Mouse (Mus musculus): ENCODE data around the gene Taar7a. TPM values are rescaled to one million over a fixed set of nuclear protein-coding genes. Genes with fewer than 3 reads are reported as not detected.

The Taar7a gene
- polyA plus RNA-seq, 1 experiment, result not detected

DNA sequence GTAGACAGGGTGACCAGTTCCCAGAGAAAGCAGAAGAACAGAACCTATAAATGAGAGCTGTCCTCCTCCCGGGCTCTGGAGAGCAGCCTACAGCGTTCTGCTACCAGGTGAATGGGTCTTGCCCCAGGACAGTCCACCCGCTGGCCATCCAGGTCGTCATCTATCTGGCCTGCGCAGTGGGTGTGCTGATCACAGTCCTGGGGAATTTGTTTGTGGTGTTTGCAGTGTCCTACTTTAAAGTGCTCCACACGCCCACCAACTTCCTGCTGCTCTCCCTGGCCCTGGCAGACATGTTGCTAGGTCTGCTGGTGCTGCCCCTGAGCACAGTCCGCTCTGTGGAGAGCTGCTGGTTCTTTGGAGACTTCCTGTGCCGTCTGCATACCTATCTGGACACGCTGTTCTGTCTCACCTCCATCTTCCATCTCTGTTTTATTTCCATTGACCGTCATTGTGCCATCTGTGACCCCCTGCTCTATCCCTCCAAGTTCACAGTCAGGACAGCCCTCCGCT lies 22.6 kb downstream of the Taar7a start, which contains the start of gene Taar5:
Gene Taar5 (plus strand): TSS at position 51 of the 510 bp plus-strand sequence.
- Histone ChIP-seq H3K27ac (ENCODE audit: insufficient read depth, low read depth, low read length) (no peak within 1 kb of the TSS), H3K4me1 (ENCODE audit: control insufficient read depth, insufficient read depth, insufficient read length, low read length) (no peaks in the 10 kb centered on the region), H3K4me3 (ENCODE audit: low read depth, low read length) (no peak within 1 kb of the TSS), H3K36me3 (ENCODE audit: control insufficient read depth, insufficient read depth, low read length) (no peaks in the 10 kb centered on the region), H3K27me3 (ENCODE audit: control insufficient read depth, insufficient read depth, low read length) (no peaks in the 10 kb centered on the region)
- 88% methylated on average over 11 of the region's 11 CpGs for whole genome bisulfite sequencing
- TF ChIP-seq CTCF (IDR thresholded peaks at IDR 0.05; ENCODE audit: extremely low read depth, insufficient read length, insufficient replicate concordance, low read depth, low read length) (no peak), POLR2A (IDR thresholded peaks at IDR 0.05; ENCODE audit: low read depth, low read length) (no peak)

- TF ChIP-seq CTCF (IDR thresholded peaks at IDR 0.05; ENCODE audit: extremely low read depth, insufficient read length, insufficient replicate concordance, low read depth, low read length) (no peak), POLR2A (IDR thresholded peaks at IDR 0.05; ENCODE audit: low read depth, low read length) (no peak)
- no peaks in the 10 kb centered on the region for H3K27me3 ChIP-seq (ENCODE audit: control insufficient read depth, insufficient read depth, low read length)
- WGBS, result 92% methylated on average over 6 of the region's 6 CpGs
- H3K4me1 ChIP-seq (ENCODE audit: control insufficient read depth, insufficient read depth, insufficient read length, low read length), result no peaks in the 10 kb centered on the region
- no peak overlapping the region for H3K27ac ChIP-seq (ENCODE audit: insufficient read depth, low read depth, low read length)
- H3K36me3 ChIP-seq (ENCODE audit: control insufficient read depth, insufficient read depth, low read length), result no peaks in the 10 kb centered on the region
- no peak overlapping the region for H3K4me3 ChIP-seq (ENCODE audit: low read depth, low read length)
Measured at GRCm38 (mm10) chr10:23964921-23965610, 28.2 kb downstream of the Taar7a start.

DNA sequence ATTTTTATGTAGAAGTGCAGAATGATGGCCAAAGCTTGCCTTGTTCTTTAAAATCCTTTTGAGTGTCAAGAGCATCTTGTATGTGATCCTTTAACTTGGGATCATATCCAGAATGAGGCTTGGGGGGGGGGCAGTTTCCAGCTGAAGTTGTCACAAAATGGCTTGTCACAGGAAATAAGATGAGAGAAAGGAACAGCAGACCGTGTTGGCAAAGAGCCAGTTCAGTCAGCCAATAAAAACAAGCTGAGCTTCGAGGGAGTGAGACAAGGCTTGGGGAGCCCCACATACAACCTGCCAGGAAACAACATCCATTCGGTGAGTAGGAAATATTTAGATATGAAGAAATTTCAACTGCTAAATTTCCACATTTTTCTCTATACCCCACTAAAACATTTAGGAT lies 29.8 kb downstream of the Taar7a start:
- Histone ChIP-seq H3K4me3 (ENCODE audit: low read depth, low read length) (no peak overlapping the region), H3K27ac (ENCODE audit: insufficient read depth, low read depth, low read length) (no peak overlapping the region), H3K36me3 (ENCODE audit: control insufficient read depth, insufficient read depth, low read length) (no peaks in the 10 kb centered on the region), H3K27me3 (ENCODE audit: control insufficient read depth, insufficient read depth, low read length) (no peaks in the 10 kb centered on the region), H3K4me1 (ENCODE audit: control insufficient read depth, insufficient read depth, insufficient read length, low read length) (peaks cover 2% of the 10 kb centered on the region; the same call in 1 of the 2 replicates)
- WGBS, result 37% methylated on average over 3 of the region's 3 CpGs
- TF ChIP-seq CTCF (IDR thresholded peaks at IDR 0.05; ENCODE audit: extremely low read depth, insufficient read length, insufficient replicate concordance, low read depth, low read length), result no peak
- no peak for TF ChIP-seq POLR2A (IDR thresholded peaks at IDR 0.05; ENCODE audit: low read depth, low read length)

- H3K27ac ChIP-seq (ENCODE audit: insufficient read depth, low read depth, low read length), result no peak within 1 kb of the TSS
- H3K4me3 ChIP-seq (ENCODE audit: low read depth, low read length), result no peak within 1 kb of the TSS
- TF ChIP-seq POLR2A (IDR thresholded peaks at IDR 0.05; ENCODE audit: low read depth, low read length) (no peak), CTCF (IDR thresholded peaks at IDR 0.05; ENCODE audit: extremely low read depth, insufficient read length, insufficient replicate concordance, low read depth, low read length) (no peak)
- no peaks in the 10 kb centered on the region for H3K36me3 ChIP-seq (ENCODE audit: control insufficient read depth, insufficient read depth, low read length)
- H3K4me1 ChIP-seq (ENCODE audit: control insufficient read depth, insufficient read depth, insufficient read length, low read length), result peaks cover 2% of the 10 kb centered on the region; the same call in 1 of the 2 replicates
- H3K27me3 ChIP-seq (ENCODE audit: control insufficient read depth, insufficient read depth, low read length), result no peaks in the 10 kb centered on the region
- 92% methylated on average over 13 of the region's 13 CpGs for WGBS
Measured at GRCm38 (mm10) chr10:23960444-23960915, 32.8 kb downstream of the Taar7a start, which contains the start of gene Taar4. Gene Taar4, plus strand, starts transcription at chr10:23960494.

- Histone ChIP-seq H3K4me1 (ENCODE audit: control insufficient read depth, insufficient read depth, insufficient read length, low read length) (peaks cover 2% of the 10 kb centered on the region; the same call in 1 of the 2 replicates), H3K27ac (ENCODE audit: insufficient read depth, low read depth, low read length) (no peak overlapping the region), H3K4me3 (ENCODE audit: low read depth, low read length) (no peak overlapping the region), H3K36me3 (ENCODE audit: control insufficient read depth, insufficient read depth, low read length) (no peaks in the 10 kb centered on the region), H3K27me3 (ENCODE audit: control insufficient read depth, insufficient read depth, low read length) (no peaks in the 10 kb centered on the region)
- WGBS, result 21% methylated on average over 3 of the region's 3 CpGs
- no peak for TF ChIP-seq CTCF (IDR thresholded peaks at IDR 0.05; ENCODE audit: extremely low read depth, insufficient read length, insufficient replicate concordance, low read depth, low read length)
- no peak for TF ChIP-seq POLR2A (IDR thresholded peaks at IDR 0.05; ENCODE audit: low read depth, low read length)
Measured at GRCm38 (mm10) chr10:23959071-23959470, 34.2 kb downstream of the Taar7a start.

DNA sequence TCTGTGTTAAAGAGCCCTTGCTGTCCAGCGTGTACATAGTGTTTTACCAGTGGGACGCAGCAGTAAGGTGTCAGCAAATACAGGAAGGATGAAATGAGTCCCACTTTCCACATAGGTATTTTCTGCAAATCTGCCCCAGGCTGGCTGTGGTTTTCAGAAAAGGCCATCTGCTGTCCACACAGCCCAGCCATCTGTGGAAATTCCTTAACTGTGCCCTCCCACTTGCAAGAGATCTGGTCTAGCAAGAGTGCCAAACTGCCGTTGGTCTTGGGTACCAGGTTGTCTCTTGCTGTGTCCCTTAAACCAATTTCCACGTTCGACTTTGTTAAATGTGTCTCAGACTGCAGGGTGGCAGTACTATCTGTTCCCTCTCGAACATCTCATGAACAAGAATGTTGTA lies 41.6 kb downstream of the Taar7a start:
- H3K27me3 ChIP-seq (ENCODE audit: control insufficient read depth, insufficient read depth, low read length), result no peaks in the 10 kb centered on the region
- 79% methylated on average over 6 of the region's 6 CpGs for WGBS
- TF ChIP-seq CTCF (IDR thresholded peaks at IDR 0.05; ENCODE audit: extremely low read depth, insufficient read length, insufficient replicate concordance, low read depth, low read length) (no peak), POLR2A (IDR thresholded peaks at IDR 0.05; ENCODE audit: low read depth, low read length) (no peak)
- H3K4me3 ChIP-seq (ENCODE audit: low read depth, low read length), result no peak overlapping the region
- H3K36me3 ChIP-seq (ENCODE audit: control insufficient read depth, insufficient read depth, low read length), result no peaks in the 10 kb centered on the region
- H3K27ac ChIP-seq (ENCODE audit: insufficient read depth, low read depth, low read length), result no peak overlapping the region
- H3K4me1 ChIP-seq (ENCODE audit: control insufficient read depth, insufficient read depth, insufficient read length, low read length), result no peaks in the 10 kb centered on the region

GRCm38 (mm10) chr10:23949508-23950005 lies 43.7 kb downstream of the Taar7a start, which contains the start of gene Taar3:
Gene Taar3, plus strand, starts transcription at chr10:23949558.
- 91% methylated on average over 16 of the region's 16 CpGs for WGBS
- H3K27ac ChIP-seq (ENCODE audit: insufficient read depth, low read depth, low read length), result no peak within 1 kb of the TSS
- TF ChIP-seq CTCF (IDR thresholded peaks at IDR 0.05; ENCODE audit: extremely low read depth, insufficient read length, insufficient replicate concordance, low read depth, low read length), result no peak
- no peak for TF ChIP-seq POLR2A (IDR thresholded peaks at IDR 0.05; ENCODE audit: low read depth, low read length)
- H3K4me1 ChIP-seq (ENCODE audit: control insufficient read depth, insufficient read depth, insufficient read length, low read length), result no peaks in the 10 kb centered on the region
- no peaks in the 10 kb centered on the region for H3K27me3 ChIP-seq (ENCODE audit: control insufficient read depth, insufficient read depth, low read length)
- no peaks in the 10 kb centered on the region for H3K36me3 ChIP-seq (ENCODE audit: control insufficient read depth, insufficient read depth, low read length)
- H3K4me3 ChIP-seq (ENCODE audit: low read depth, low read length), result no peak within 1 kb of the TSS

Data from small intestine, adult 2 months (tissue).